Mouse (Mus musculus) thymus, adult 2 months (tissue): Measurements from ENCODE around the gene Btbd6. TPM values are rescaled to one million over a fixed set of nuclear protein-coding genes. Genes with fewer than 3 reads are reported as not detected.

Experiments used
- DNase-seq: peaks from one replicate; pipeline ENCODE4 v3.0.0; 2021
- H3K27ac ChIP-seq: fragments of 200-500 bp; 2 replicates; pipeline ENCODE4 v1.5.1; 2012; ENCODE audit warnings: low read length, control low read depth; ENCODE audit not compliant: control insufficient read depth, insufficient read depth
- H3K27me3 ChIP-seq: fragments of 200-500 bp; 2 replicates; pipeline ENCODE4 v1.6.1; 2012; ENCODE audit warnings: mild to moderate bottlenecking, low read length, moderate library complexity, mixed read lengths; ENCODE audit not compliant: control insufficient read depth, insufficient read depth
- H3K36me3 ChIP-seq: fragments of 200-500 bp; 2 replicates; pipeline ENCODE4 v1.6.1; 2012; ENCODE audit warnings: mild to moderate bottlenecking, low read length, moderate library complexity; ENCODE audit not compliant: control insufficient read depth, insufficient read depth
- H3K4me1 ChIP-seq: fragments of 200-500 bp; replicated peaks from 2 replicates; pipeline ENCODE4 v1.6.1; 2012; ENCODE audit warnings: low read length; ENCODE audit not compliant: control insufficient read depth, insufficient read depth
- H3K4me3 ChIP-seq: fragments of 200-500 bp; 2 replicates; pipeline ENCODE4 v1.5.1; 2012; ENCODE audit warnings: mild to moderate bottlenecking, low read length, control low read depth, moderate library complexity; ENCODE audit not compliant: control insufficient read depth, insufficient read depth
- CTCF ChIP-seq: fragments of 200-500 bp; IDR thresholded peaks from 2 replicates; pipeline ENCODE4 v1.5.1; 2012; ENCODE audit warnings: mild to moderate bottlenecking, control low read depth, low read length, moderate library complexity, borderline replicate concordance; ENCODE audit not compliant: control insufficient read depth, poor library complexity, insufficient read depth; ENCODE audit errors: extremely low read depth
- POLR2A ChIP-seq: fragments of 200-500 bp; IDR thresholded peaks from 2 replicates; pipeline ENCODE4 v1.6.1; 2012; ENCODE audit warnings: mild to moderate bottlenecking, low read length, control low read depth, moderate library complexity; ENCODE audit not compliant: control insufficient read depth, poor library complexity, insufficient read depth; ENCODE audit errors: extremely low read depth
- WGBS: fragments of 180-500 bp; shearing (Covaris S2); methylation state at CpG from one replicate; pipeline ENCODE4 v1.1.7; 2018; 5-methylcytosine and 5-hydroxymethylcytosine counted together
- polyA plus RNA-seq: library from polyadenylated mRNA; depleted of rRNA; stranded (reverse); fragments of >200 nt; gene quantifications from 2 replicates; pipeline ENCODE4 v1.2.3, GENCODE M21; 2012

Gene Btbd6
- polyA plus RNA-seq, 1 experiment = 69.7 TPM

DNA sequence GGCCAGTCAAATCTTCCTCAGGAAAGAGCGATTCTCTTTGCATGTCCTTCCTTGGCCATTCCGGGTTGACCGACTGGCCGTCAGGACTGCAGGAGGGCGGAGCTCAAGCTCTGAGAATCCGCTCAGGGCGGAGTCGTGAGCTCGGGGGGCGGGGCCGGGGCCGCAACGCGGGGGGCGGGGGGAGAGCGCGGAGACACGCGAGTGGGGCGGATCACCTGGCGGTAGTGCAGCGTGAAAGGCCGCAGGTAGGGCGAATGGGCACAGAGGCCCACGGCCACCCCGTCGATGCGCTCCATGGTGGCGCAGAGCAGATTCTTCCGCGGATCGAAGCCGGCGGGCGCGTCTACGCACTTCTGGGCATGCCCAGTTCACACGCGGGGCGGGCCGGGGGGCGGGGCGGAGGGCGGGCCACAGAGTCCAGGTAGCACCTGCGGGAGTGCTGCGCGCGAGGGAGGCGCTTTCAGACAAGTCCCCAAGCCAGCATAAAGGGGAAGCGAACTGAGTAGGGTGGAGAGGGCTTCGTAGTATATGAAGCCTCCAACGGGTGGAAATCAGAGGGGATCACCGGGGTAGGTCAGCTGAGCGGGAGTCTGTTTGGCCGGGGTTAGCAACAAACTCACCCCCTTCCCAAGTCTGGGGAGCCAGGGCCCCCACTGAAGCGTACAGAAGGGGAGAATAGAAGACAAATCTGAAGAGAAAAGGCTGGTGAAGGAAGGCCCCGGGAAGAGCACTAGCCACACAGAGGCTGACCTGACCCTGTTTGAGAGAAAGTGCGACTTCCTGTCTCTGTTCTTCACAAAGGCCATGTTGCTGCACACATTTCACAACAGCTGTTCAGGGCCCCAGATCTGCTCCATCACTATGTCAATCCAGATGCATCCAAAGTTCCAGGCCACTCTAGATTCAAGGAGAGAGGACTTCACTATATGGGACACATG lies 34.2 kb upstream of the Btbd6 start, which contains the start of gene Nudt14:
Gene Nudt14 (minus strand): TSS at position 349 of the 938 bp plus-strand sequence.
- TF ChIP-seq CTCF = no peak
- no peak for TF ChIP-seq POLR2A
- no peaks in the 10 kb centered on the region for H3K36me3 ChIP-seq
- peak within 1 kb of the TSS; percentile 84 for H3K27ac ChIP-seq
- peak; percentile 70 for DNase-seq
- peak within 1 kb of the TSS; percentile 65 for H3K4me3 ChIP-seq
- 1% methylated on average over 58 of the region's 58 CpGs for WGBS
- no peaks in the 10 kb centered on the region for H3K27me3 ChIP-seq
- H3K4me1 ChIP-seq = peaks cover 29% of the 10 kb centered on the region

DNA sequence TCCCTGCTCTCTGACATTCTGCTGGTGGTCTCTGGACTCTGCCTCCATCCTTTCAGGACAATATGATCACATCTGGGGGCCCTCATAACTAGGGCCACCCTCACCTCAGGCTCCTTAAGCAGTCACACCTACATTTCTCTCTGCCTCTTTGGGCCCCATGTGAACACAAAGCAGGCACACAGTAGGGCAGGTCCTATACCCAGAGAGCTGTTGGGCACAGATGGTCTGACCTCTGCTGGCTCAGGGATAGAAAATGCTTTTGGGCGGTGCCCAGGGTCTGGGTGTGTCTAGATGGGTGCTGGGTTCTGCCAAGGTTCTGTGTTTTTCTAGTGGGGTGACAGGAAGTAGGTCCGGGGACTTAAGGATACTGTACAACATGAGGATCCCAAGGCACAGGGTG lies 32.6 kb upstream of the Btbd6 start:
- no peak for DNase-seq
- H3K27me3 ChIP-seq = no peaks in the 10 kb centered on the region
- 92% methylated on average over 2 of the region's 2 CpGs for WGBS
- no peak overlapping the region for H3K4me3 ChIP-seq
- TF ChIP-seq POLR2A (no peak), CTCF (no peak)
- no peak overlapping the region for H3K27ac ChIP-seq
- H3K36me3 ChIP-seq = no peaks in the 10 kb centered on the region
- H3K4me1 ChIP-seq = peaks cover 19% of the 10 kb centered on the region

DNA sequence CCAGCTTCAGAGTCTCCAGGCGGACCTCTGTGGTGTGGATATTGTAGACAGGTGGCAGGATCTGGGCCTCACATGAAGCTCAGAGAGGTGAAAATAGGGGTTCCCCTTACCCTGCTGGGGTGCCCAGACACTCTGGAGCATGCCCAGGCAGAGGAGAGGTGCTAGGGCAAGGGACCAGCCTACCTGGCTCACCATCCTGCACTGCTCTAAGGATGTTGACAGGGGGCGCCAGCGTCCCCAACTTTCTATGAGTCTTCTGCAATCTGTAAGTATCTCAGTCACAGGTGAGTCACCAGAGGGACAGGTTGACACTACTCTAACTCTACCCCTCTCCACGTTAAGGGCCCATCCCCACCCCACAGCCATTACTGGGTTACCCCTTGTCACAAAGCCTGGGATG lies 29.0 kb upstream of the Btbd6 start:
- DNase-seq = peak; percentile 47
- no peaks in the 10 kb centered on the region for H3K36me3 ChIP-seq
- H3K4me3 ChIP-seq = no peak overlapping the region
- H3K27ac ChIP-seq = no peak overlapping the region
- peaks cover 22% of the 10 kb centered on the region for H3K4me1 ChIP-seq
- TF ChIP-seq CTCF (no peak), POLR2A (no peak)
- no peaks in the 10 kb centered on the region for H3K27me3 ChIP-seq
- 39% methylated on average over 4 of the region's 4 CpGs for WGBS

DNA sequence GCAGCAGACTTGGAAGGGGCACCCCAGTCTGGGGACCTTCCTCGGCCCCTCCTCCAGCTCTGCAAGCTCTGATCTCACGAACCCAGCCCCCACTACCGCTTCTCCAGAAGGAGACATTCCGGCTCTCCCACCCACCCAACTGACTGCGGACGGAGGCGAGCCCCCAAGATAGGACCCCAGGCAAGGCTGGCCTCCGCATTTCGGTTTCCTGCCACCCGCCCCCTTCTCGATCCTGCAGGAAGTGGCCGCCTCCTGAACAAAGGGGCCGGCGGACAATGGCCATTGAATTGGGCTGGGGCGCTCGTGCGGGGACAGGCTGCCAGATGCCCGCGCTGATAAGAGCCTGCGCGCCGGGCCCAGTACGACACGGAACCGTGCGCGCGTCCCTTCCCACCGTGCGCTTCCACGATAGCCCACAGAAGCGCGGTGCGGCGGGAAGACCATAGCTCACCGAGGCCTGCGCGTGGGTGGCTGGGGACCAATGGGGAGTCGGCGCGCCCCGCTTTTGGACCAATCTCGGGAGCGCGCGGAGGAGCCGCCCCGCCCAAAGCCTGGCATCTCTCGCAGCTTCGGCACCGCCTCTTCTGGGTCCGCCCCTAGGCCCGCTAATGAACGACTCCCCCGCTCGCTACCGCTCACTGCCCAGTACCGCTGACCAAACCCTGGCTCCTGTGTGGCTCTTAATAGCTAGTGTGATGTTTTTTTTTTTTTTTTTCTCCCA lies 26.1 kb upstream of the Btbd6 start:
- under 1% methylated on average over 58 of the region's 58 CpGs for WGBS
- peaks cover 24% of the 10 kb centered on the region for H3K4me1 ChIP-seq
- no peaks in the 10 kb centered on the region for H3K36me3 ChIP-seq
- H3K27me3 ChIP-seq = no peaks in the 10 kb centered on the region
- no peak for TF ChIP-seq CTCF
- TF ChIP-seq POLR2A = no peak
- no peak overlapping the region for H3K27ac ChIP-seq
- H3K4me3 ChIP-seq = peak overlapping the region; percentile 47
- DNase-seq = peak; percentile 79

DNA sequence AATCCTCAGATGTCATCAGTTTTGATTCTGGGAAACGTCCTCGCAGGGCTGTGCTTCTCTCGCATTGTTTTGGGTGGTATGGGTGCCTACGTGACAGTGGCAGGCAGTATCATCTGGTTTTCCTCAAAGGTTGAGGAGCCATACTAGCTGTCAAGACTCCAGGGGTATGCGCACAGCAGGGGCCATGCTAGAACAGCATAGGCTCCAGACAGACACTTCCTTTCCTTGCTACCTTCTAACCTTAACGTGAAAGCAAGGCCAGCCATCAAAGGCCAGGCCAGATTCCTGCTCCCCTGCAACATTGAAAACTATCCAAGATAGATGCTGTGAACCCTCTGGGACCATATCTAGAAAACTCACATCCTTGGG lies 25.5 kb upstream of the Btbd6 start:
- Histone ChIP-seq H3K4me3 (peak overlapping the region; percentile 47), H3K27me3 (no peaks in the 10 kb centered on the region), H3K36me3 (no peaks in the 10 kb centered on the region), H3K27ac (no peak overlapping the region), H3K4me1 (peaks cover 24% of the 10 kb centered on the region)
- TF ChIP-seq POLR2A (no peak), CTCF (no peak)
- no peak for DNase-seq
- WGBS = 20% methylated on average over 6 of the region's 6 CpGs

DNA sequence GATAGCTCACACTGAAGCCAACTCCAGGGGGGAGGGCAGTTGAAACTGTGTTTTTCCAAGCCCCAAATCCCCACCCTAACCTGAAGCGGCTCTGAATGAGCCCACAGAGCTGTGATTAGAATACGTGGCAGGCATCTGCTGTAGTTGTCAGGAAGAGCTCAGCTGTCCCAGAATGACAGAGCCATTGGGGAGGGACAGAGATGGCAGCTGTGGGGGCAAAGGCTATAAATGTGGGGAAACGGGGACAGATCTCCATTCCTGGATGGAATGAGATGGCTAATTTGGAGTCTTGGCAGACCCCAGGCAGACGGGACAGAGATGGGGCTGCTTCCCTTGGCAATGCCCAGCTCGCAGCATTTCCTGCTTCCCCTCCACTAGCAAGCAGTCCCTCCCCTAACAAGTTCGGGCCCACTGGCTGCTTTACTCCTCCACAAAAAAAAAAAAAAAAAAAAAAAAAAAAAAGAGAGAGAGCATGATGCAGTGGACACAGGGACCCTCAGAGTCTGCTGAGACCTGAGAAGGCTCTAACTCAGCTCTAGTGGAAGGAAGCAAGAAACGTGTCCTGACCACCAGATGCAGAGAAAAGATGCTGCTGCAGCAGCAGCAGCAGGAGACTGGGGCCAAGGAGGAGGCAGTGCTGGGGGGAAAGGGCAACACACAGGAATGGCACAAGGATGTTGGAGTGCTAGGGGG lies 25.0 kb upstream of the Btbd6 start:
- H3K27me3 ChIP-seq = no peaks in the 10 kb centered on the region
- no peaks in the 10 kb centered on the region for H3K36me3 ChIP-seq
- DNase-seq = no peak
- WGBS = 31% methylated on average over 7 of the region's 7 CpGs
- TF ChIP-seq POLR2A (no peak), CTCF (no peak)
- H3K27ac ChIP-seq = no peak overlapping the region
- H3K4me3 ChIP-seq = no peak overlapping the region
- H3K4me1 ChIP-seq = peaks cover 25% of the 10 kb centered on the region

DNA sequence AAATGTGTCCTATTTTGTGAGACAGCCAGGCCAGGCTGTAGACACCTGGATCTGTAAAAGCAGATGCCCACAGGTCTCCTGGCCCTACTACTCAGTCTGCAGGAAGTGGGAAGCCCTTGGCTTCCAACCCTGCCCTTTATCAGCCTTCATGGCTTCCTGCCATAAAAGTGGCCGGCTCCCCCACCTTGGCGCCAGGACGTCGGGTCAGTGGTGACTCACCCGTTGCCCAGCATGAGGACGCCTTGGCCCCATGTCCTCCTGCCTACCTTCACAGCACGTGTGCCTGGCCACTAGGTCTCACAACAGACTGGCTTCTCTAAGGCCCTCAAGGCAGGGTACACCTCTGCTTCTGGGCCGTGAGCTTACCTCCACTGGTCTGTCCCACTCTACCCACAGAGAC lies 23.8 kb upstream of the Btbd6 start:
- WGBS = 25% methylated on average over 8 of the region's 8 CpGs
- H3K27ac ChIP-seq = no peak overlapping the region
- DNase-seq = no peak

More for the DNA sequence above, 23.8 kb upstream of the Btbd6 start:
- no peak for TF ChIP-seq POLR2A
- no peak for TF ChIP-seq CTCF
- no peak overlapping the region for H3K4me3 ChIP-seq
- no peaks in the 10 kb centered on the region for H3K27me3 ChIP-seq
- H3K4me1 ChIP-seq = peaks cover 29% of the 10 kb centered on the region
- no peaks in the 10 kb centered on the region for H3K36me3 ChIP-seq
